Mouse (Mus musculus) limb, embryonic 13.5 days (tissue): ENCODE data around the gene Stx6. TPM values are rescaled to one million over a fixed set of nuclear protein-coding genes. Genes with fewer than 3 reads are reported as not detected.
A peak's percentile ranks its signal among the peaks of the same experiment; 100 is the strongest.

Experiments used
- ATAC-seq: fragments of 200-750 bp; cut with Nextera tagmentation; 2 replicates; pipeline ENCODE4 v1.8.0; 2017; ENCODE audit warnings: low read depth, moderate number of reproducible peaks, moderate TSS enrichment; ENCODE audit not compliant: low FRiP score
- H3K27ac ChIP-seq: fragments of 300-500 bp; sonication (generic); 2 replicates; pipeline ENCODE4 v1.5.1; 2015; ENCODE audit warnings: inconsistent platforms, mild to moderate bottlenecking, moderate library complexity
- H3K27me3 ChIP-seq: fragments of 300-500 bp; sonication (generic); 2 replicates; pipeline ENCODE4 v1.6.1; 2015; ENCODE audit warnings: mild to moderate bottlenecking, inconsistent platforms
- H3K36me3 ChIP-seq: fragments of 300-500 bp; sonication (generic); 2 replicates; pipeline ENCODE4 v1.6.1; 2015; ENCODE audit warnings: inconsistent platforms, mild to moderate bottlenecking, moderate library complexity
- H3K4me1 ChIP-seq: fragments of 300-500 bp; sonication (generic); 2 replicates; pipeline ENCODE4 v1.6.1; 2015; ENCODE audit warnings: inconsistent platforms
- H3K4me2 ChIP-seq: fragments of 300-500 bp; sonication (generic); replicated peaks from 2 replicates; pipeline ENCODE4 v1.6.1; 2015; ENCODE audit warnings: inconsistent platforms, mild to moderate bottlenecking, moderate library complexity
- H3K4me3 ChIP-seq: fragments of 300-500 bp; sonication (generic); 2 replicates; pipeline ENCODE4 v1.5.1; 2015; ENCODE audit warnings: moderate library complexity, mild to moderate bottlenecking, inconsistent platforms
- H3K9ac ChIP-seq: fragments of 300-500 bp; sonication (generic); 2 replicates; pipeline ENCODE4 v1.6.1; 2015; ENCODE audit warnings: mild to moderate bottlenecking, inconsistent platforms
- H3K9me3 ChIP-seq: fragments of 300-500 bp; sonication (generic); 2 replicates; pipeline ENCODE4 v1.6.1; 2016; ENCODE audit warnings: inconsistent platforms
- WGBS: fragments of 180-500 bp; shearing (Covaris S2); methylation state at CpG from one replicate; pipeline ENCODE4 v1.1.7; 2015; 5-methylcytosine and 5-hydroxymethylcytosine counted together
- polyA plus RNA-seq: library from polyadenylated mRNA; unstranded; fragments of >200 nt; fragmentation: Nextera tagmentation; extraction: Ambion mirVana; gene quantifications from 2 replicates; pipeline ENCODE4 v1.2.1, GENCODE M21; 2015

The Stx6 gene
- polyA plus RNA-seq, 1 experiment from 2014 or later = 98.1 TPM

DNA sequence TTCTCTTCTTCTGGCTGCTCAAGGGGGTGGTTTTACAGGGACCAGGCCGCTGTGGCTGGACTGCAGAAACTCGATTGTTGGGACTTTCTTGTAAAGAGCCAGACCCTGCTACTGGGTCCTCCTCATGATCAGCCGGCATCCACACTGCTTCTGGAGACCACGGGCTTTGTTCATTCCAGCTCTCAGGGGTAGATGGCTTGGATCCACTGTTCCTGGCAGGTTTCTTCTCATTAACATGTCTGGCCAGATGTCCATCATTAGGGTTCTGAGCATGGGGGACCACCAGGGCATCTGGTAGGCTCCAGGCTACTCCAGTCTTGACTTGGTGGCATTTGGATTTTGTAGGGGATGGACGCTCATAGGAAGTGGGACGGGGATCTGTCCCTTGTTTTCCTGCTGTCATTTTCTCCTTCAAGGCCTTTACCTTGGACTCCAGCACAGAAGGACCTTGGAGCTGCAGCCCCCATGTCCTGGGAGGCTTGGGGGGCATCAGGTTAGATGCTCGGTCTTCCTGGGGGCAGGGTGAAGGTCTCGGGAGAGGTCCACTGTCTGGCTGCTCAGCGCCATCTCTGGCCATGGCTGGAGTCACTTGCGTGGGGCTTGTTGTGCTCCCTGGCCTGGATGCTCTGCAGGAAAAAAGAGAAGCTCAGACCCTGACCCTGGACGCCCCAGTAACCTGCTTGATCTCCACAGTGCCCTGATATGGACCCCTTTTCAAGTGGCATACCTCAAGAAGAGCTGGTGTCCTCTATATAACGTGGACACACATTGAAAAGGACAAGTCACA, 83.4 kb downstream of the Stx6 start:
- Histone ChIP-seq H3K9ac (no peak overlapping the region), H3K9me3 (no peaks in the 10 kb centered on the region), H3K4me1 (peaks cover 63% of the 10 kb centered on the region), H3K27me3 (no peaks in the 10 kb centered on the region), H3K4me3 (no peak overlapping the region), H3K27ac (no peak overlapping the region), H3K36me3 (peaks cover 45% of the 10 kb centered on the region), H3K4me2 (no peak overlapping the region)
- WGBS = 79% methylated on average over 12 of the region's 12 CpGs
- no peak for ATAC-seq

DNA sequence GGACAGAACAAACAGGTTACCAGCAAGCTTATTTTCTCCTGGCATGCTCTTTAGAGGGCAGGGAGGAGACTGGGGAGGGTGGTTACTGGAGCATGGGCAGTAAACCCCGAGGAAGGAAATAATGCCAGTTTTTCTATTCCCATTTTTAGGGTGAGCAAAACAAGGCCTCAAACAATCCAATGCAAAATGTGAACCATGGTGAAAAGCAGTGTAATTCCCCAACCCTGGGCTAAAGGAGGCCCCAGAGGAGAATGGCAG, 83.9 kb downstream of the Stx6 start:
- ATAC-seq = no peak
- H3K27me3 ChIP-seq = no peaks in the 10 kb centered on the region
- H3K9me3 ChIP-seq = no peaks in the 10 kb centered on the region
- H3K36me3 ChIP-seq = peaks cover 40% of the 10 kb centered on the region
- no peak overlapping the region for H3K4me2 ChIP-seq
- no peak overlapping the region for H3K4me3 ChIP-seq
- H3K27ac ChIP-seq = no peak overlapping the region
- no peak overlapping the region for H3K9ac ChIP-seq
- 83% methylated on average over 1 of the region's 1 CpGs for WGBS
- H3K4me1 ChIP-seq = peaks cover 60% of the 10 kb centered on the region

DNA sequence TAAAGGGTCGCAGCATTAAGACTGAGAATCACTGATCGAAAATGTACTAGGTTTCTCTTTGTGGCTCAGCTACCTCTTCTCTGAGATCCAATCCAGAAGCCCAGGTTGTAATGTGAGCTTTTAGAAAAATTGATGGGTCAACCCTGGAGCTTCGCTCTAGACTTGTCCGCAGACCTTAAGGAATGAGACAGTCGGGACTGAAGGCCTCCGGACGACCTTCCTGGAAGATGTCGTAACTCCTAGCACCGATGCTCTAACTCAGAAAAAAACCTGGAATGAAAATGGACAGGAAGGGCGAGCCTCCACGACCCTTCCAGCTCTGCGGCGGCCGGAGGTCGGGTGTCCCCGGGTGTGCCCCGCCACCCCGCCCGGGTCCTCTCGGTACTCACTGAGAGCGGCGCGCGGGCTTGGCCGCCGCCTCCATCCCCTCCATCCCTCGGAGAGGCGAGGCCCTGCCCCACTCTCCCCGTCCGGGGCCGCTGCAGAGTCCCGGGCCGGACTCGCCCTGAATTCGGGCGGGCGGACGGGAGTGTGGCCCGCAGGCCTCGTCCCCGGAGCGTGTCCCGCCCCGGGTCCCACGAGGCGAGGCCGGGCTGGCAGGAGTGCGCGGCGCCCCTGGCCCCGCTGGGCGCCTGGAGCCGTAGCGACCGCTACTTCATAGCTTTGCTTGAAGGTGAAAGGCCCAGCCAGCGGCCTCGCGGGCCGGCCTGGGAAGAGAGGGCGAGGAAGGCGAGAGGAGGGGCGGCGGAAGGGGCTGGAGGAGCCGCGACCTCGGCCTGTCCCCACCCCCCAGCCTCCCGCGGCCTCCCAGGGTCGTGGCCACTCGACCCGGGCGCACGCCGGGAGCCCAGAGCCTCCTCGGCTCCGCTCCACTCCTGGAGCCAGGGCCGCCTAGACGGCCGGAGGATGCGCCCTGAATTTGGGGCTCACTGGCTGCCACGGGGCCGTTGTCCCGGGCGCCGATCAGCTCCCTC, 85.6 kb downstream of the Stx6 start, which contains the start of gene BC034090:
BC034090 (minus strand) TSS at position 648 of the 974 bp plus-strand sequence.
- peak; percentile 74 for ATAC-seq
- H3K27me3 ChIP-seq = no peaks in the 10 kb centered on the region
- peak within 1 kb of the TSS; percentile 97 for H3K9ac ChIP-seq
- peaks cover 28% of the 10 kb centered on the region for H3K36me3 ChIP-seq
- H3K4me2 ChIP-seq = peak within 1 kb of the TSS; percentile 84
- peak within 1 kb of the TSS; percentile 88 for H3K27ac ChIP-seq
- WGBS = 2% methylated on average over 80 of the region's 85 CpGs
- H3K9me3 ChIP-seq = no peaks in the 10 kb centered on the region
- peaks cover 46% of the 10 kb centered on the region for H3K4me1 ChIP-seq
- H3K4me3 ChIP-seq = peak within 1 kb of the TSS; percentile 73

DNA sequence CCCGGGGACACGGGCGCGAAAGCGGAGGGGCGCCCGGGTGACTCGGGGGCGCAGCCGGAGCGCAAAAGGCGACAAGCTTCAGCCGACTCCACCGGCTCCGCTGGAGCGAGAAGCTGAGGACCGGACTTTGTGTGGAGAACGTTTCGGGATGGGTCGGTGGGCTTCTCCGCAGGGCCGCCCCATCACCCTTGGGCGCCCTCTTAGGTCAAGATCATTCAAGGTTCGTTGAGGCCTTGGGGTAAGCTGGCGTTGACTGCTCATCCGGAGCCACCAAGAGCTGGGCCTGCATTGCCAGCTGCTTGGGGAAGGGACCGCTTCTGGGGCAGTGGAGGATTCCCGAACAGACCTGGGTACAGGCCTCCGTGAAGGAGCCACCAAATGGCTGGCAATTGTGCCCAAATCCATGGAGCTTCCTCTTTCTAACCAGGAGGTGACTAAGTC, 86.3 kb downstream of the Stx6 start:
- H3K9me3 ChIP-seq = no peaks in the 10 kb centered on the region
- H3K4me2 ChIP-seq = peak overlapping the region; percentile 84
- peaks cover 38% of the 10 kb centered on the region for H3K4me1 ChIP-seq
- peak overlapping the region; percentile 88 for H3K27ac ChIP-seq
- H3K36me3 ChIP-seq = peaks cover 24% of the 10 kb centered on the region
- H3K4me3 ChIP-seq = peak overlapping the region; percentile 73
- peak; percentile 20; the same call in 1 of the 2 replicates for ATAC-seq
- peak overlapping the region; percentile 97 for H3K9ac ChIP-seq
- 5% methylated on average over 23 of the region's 29 CpGs for WGBS
- no peaks in the 10 kb centered on the region for H3K27me3 ChIP-seq

DNA sequence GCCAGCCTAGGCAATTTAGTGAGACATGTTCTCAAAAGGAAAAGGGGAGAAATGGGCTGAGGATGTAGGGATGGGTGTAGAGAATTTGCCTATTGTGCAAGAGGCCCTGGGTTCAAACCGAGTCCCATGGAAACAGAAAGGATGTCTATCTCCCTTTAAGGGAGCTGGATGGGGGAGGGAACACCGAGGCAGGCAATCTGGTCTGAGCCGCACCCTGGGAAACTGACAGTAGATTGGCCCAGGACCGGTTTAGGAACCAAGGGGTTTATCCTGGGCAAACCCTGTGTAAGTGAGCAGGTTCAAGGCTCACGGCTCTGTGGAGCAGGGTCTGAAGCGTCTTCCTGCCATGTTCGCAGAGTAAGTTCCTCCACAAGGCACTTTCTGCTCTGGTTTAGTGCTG, 87.0 kb downstream of the Stx6 start:
- H3K36me3 ChIP-seq = peaks cover 16% of the 10 kb centered on the region
- peak overlapping the region; percentile 73 for H3K4me3 ChIP-seq
- WGBS = 65% methylated on average over 7 of the region's 7 CpGs
- peak overlapping the region; percentile 84 for H3K4me2 ChIP-seq
- H3K27ac ChIP-seq = no peak overlapping the region
- ATAC-seq = no peak
- H3K4me1 ChIP-seq = peaks cover 32% of the 10 kb centered on the region
- H3K9me3 ChIP-seq = no peaks in the 10 kb centered on the region
- 0 out of 2 replicates have a peak overlapping the region, but pooled peaks have one; percentile 19 for H3K9ac ChIP-seq
- H3K27me3 ChIP-seq = no peaks in the 10 kb centered on the region

DNA sequence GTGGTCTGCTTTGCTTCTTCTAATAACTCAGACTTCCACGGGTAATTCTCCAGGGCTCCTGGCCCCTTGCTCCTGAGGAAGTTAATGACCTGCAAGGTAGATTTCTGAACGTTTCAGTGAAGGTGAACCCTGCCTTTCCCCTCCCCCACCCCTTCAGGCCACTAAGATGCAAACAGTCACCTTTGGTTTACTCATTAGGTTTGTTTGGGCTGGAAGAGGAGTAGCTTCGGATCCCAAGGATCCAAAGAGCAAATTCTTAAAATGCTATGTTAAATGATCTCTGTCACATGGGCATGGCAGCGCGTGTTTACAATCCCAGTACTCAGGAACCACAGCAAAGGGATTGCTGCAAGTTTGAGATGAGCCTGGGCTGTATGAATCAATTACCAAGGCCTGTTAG, 88.9 kb downstream of the Stx6 start:
- Histone ChIP-seq H3K4me2 (no peak overlapping the region), H3K4me3 (no peak overlapping the region), H3K27me3 (no peaks in the 10 kb centered on the region), H3K36me3 (no peaks in the 10 kb centered on the region), H3K9me3 (no peaks in the 10 kb centered on the region), H3K27ac (no peak overlapping the region), H3K9ac (no peak overlapping the region), H3K4me1 (peaks cover 23% of the 10 kb centered on the region)
- WGBS = 24% methylated on average over 5 of the region's 5 CpGs
- no peak for ATAC-seq

DNA sequence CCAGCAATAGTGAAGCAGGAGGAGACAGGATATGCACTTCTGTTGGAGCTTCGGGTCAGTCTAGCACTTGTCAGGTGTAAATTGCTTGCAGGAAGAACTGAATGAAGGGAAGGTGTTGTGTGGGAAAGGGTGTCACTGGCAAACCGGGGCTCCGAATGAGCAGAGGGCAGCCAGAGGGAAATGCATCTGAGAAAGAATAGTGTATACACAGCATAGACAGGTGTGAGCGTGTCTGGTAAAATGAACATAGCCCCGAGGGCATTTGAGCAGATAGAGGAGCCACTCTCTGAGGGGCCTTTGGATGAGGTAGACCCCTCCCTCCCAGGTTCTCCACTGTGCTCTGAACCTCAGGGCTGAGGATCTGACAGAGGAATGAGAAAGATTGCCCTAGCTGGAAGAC, 89.5 kb downstream of the Stx6 start:
- H3K27ac ChIP-seq = no peak overlapping the region
- H3K27me3 ChIP-seq = no peaks in the 10 kb centered on the region
- H3K9ac ChIP-seq = no peak overlapping the region
- 53% methylated on average over 5 of the region's 5 CpGs for WGBS
- H3K4me3 ChIP-seq = no peak overlapping the region
- no peak overlapping the region for H3K4me2 ChIP-seq
- ATAC-seq = no peak
- no peaks in the 10 kb centered on the region for H3K36me3 ChIP-seq
- H3K4me1 ChIP-seq = peaks cover 19% of the 10 kb centered on the region
- no peaks in the 10 kb centered on the region for H3K9me3 ChIP-seq

DNA sequence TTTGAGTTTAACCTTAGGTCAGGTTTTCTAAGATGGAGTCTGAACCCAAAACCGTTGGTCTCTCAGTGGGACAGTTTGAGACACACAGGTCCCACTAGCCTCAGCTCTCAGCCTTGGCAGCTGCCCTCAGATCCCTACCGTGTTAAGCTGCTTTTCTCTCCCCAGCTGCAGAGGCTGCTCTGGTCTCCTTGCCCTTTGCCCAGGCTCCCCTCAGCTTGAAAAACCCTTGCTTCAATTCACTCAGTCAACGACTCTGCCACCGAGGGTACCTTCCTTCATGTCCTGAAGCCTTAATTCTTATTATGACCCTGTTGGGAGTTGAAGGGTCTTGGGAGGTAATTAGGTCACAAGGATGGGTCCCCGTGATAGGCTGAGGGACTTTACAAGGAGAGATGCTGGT, 91.4 kb downstream of the Stx6 start:
- H3K36me3 ChIP-seq = no peaks in the 10 kb centered on the region
- H3K4me3 ChIP-seq = no peak overlapping the region
- no peaks in the 10 kb centered on the region for H3K9me3 ChIP-seq
- ATAC-seq = no peak
- H3K4me1 ChIP-seq = peaks cover 14% of the 10 kb centered on the region
- H3K4me2 ChIP-seq = no peak overlapping the region
- H3K27ac ChIP-seq = no peak overlapping the region
- H3K27me3 ChIP-seq = no peaks in the 10 kb centered on the region
- no peak overlapping the region for H3K9ac ChIP-seq
- WGBS = 34% methylated on average over 5 of the region's 5 CpGs

DNA sequence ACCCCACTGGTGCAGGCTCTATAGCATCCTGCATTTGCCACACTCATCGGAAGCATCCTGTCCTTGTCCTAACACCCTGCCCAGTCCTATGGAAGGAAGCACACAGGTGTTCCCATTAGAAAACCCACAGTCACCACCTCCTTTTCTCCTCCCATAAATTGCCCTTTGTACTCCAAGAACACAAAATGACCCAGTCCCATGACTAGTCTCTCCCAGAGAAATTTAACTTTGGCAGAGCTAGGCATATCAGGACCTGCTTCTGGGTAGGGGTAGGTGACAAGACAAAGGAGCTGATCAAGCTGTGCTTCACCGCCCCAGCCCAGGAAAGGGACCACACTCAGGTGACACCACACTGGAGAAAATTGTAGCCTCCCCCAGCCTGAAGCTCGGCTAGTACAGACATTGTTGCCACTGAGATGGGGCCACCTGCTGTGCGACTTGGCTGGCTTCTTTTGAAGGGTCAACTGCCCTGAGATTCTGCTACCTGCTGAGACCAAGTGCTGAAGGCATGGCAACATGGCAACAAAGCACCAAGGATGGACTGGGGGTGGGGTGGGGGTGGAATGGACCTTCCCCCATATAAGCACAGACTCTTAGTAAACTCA, 92.1 kb downstream of the Stx6 start:
- Histone ChIP-seq H3K9me3 (no peaks in the 10 kb centered on the region), H3K27ac (no peak overlapping the region), H3K4me3 (no peak overlapping the region), H3K27me3 (no peaks in the 10 kb centered on the region), H3K36me3 (no peaks in the 10 kb centered on the region), H3K4me1 (peaks cover 7% of the 10 kb centered on the region), H3K4me2 (no peak overlapping the region), H3K9ac (no peak overlapping the region)
- WGBS = 46% methylated on average over 4 of the region's 4 CpGs
- no peak for ATAC-seq

DNA sequence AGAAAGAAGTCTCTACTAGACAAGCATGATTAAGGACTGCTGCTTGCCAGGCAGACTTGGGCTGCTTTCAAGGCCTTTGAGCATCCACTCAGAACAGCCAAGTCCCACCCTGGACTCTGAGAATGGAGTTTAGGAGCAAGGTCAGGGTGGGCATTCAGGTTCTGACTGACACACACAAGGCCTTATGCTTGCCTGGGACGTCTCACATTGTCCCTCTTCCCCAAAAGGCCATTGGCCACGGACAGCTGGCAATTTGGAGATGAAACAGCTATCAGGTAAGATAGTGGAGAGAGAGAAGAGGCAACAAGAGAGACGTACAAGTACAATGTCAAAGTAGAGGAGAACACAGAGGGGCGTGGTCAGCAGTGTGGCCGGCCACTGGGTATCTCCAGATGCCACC, 93.1 kb downstream of the Stx6 start:
- Histone ChIP-seq H3K9ac (no peak overlapping the region), H3K4me2 (no peak overlapping the region), H3K36me3 (no peaks in the 10 kb centered on the region), H3K27me3 (no peaks in the 10 kb centered on the region), H3K4me1 (peaks cover 5% of the 10 kb centered on the region; the same call in 1 of the 2 replicates), H3K9me3 (no peaks in the 10 kb centered on the region), H3K27ac (no peak overlapping the region), H3K4me3 (no peak overlapping the region)
- 80% methylated on average over 5 of the region's 5 CpGs for WGBS
- ATAC-seq = no peak

DNA sequence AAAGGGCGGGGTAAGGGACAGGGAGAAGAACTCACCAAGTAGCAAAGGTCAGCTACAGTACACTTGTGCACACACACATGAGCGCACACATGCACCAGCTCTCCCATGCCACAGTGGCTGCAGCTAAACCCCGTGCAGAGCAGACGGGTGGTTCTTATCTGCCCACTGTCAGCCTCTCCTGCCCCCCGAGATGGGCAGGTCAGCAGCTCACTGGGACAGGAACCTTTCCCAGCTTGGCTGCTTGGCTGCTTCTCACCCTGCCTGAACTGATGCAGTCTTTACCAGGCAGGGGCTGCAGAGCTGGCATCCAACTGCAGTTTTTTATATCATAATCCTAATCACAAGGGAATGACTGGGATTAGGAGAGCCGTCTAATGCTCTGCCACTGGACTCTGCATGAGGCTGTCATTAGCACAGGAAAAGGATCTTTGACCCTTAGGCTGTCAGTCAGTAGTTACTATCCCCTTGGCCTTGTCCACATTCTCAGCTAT, 94.2 kb downstream of the Stx6 start:
- 52% methylated on average over 6 of the region's 6 CpGs for WGBS
- H3K4me1 ChIP-seq = 0 out of 2 replicates have a peak, but pooled peaks cover under 1% of the 10 kb centered on the region
- no peak overlapping the region for H3K4me3 ChIP-seq

DNA sequence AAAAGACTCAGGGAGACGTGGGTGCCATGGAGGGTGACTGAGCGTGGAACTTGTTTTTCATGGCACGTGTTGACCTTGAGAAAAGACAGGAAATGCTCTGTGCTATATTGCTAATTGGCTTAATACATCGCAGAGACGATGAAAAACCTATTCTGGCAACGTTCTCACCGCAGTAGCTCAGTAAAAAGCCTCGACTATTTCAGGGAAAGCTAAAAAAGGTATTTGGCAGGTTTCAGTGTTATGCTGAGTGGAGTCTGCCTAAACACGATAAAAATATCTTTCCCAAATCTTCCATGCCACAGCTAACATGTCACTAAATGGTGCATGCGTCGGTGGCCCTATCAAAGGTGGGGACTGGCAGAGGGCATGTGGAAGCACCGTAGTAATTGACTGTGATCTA, 94.6 kb downstream of the Stx6 start:
- no peaks in the 10 kb centered on the region for H3K9me3 ChIP-seq
- no peak overlapping the region for H3K4me3 ChIP-seq
- H3K36me3 ChIP-seq = no peaks in the 10 kb centered on the region
- no peak overlapping the region for H3K27ac ChIP-seq
- no peak for ATAC-seq
- H3K27me3 ChIP-seq = no peaks in the 10 kb centered on the region
- H3K9ac ChIP-seq = no peak overlapping the region
- no peaks in the 10 kb centered on the region for H3K4me1 ChIP-seq
- 58% methylated on average over 12 of the region's 12 CpGs for WGBS
- no peak overlapping the region for H3K4me2 ChIP-seq

More for the DNA sequence above, 94.2 kb downstream of the Stx6 start:
- Histone ChIP-seq H3K27me3 (no peaks in the 10 kb centered on the region), H3K36me3 (no peaks in the 10 kb centered on the region), H3K9ac (no peak overlapping the region), H3K9me3 (no peaks in the 10 kb centered on the region), H3K27ac (no peak overlapping the region), H3K4me2 (no peak overlapping the region)
- no peak for ATAC-seq
